Mouse (Mus musculus) left cerebral cortex, adult 2 months (tissue): ENCODE data around the gene Gm21865. TPM values are rescaled to one million over a fixed set of nuclear protein-coding genes. Genes with fewer than 3 reads are reported as not detected.
"Not testable (repeated sequence)": the region's sequence is repeated elsewhere in the genome, so short reads cannot be mapped to it uniquely, and the experiment has no call there.

ENCODE experiments used
- DNase-seq, 2 experiments: peaks; one replicate each; pipeline ENCODE4 v3.0.0; 2021 to 2022; ENCODE audit warnings: low spot score in 2 of 2, mixed read lengths in 1 of 2; ENCODE audit errors: extremely low spot score in 1 of 2
- H3K27ac ChIP-seq: fragments of 200-600 bp; 2 replicates; pipeline ENCODE4 v1.8.1; 2022
- H3K4me3 ChIP-seq: fragments of 200-600 bp; 2 replicates; pipeline ENCODE4 v1.8.1; 2022
- intact Hi-C: fragments of 180-260 bp; cut with DNase I; formaldehyde crosslinking; loops from one replicate; pipeline ENCODE4 v1.15.1; 2025
- long read RNA-seq, 2 experiments: library from polyadenylated mRNA; stranded (forward); transcript quantifications; one replicate each; pipeline ENCODE4 v2.0.0; 2021; ENCODE audit warnings: borderline mapping rate in 2 of 2
- total RNA-seq, 2 experiments: library from RNA; stranded (reverse); gene quantifications; 2 replicates each; pipeline ENCODE4 v1.2.3; 2021

Gm21865 gene
- not detected for total RNA-seq
- long read RNA-seq, experiment 1, result 0 reads
- long read RNA-seq, experiment 2, result 0 reads

DNA sequence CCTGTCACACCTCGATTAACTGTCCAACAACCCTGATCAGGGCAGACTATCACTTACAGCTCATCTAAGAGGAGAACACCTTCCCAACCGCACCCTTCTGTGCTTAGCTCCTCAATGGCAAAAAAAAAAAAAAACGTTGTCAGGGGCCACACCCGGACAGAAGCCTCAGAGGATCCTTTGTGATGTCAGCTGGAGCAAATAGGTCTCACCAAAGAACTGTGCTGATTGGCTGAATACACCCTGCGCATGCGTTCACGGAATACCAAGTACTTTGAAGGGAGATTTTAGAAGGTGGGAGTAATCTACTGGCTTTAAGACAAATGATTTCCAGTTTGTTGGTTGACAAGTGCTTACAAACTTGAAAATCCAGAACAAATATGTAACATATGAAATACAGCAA lies at the start of gene Gm21865:
Gene Gm21865 (minus strand): TSS at position 101 of the 400 bp plus-strand sequence.
- H3K27ac ChIP-seq, H3K4me3 ChIP-seq, intact Hi-C loops, DNase-seq: not testable (repeated sequence)

Other genes with a start within 250 kb of the Gm21865 start
- gene Gm21882, start 64.6 kb upstream of the Gm21865 start, total RNA-seq, result not detected